ENCODE assay signal across 25 mouse cellular contexts in the genomic region with DNA sequence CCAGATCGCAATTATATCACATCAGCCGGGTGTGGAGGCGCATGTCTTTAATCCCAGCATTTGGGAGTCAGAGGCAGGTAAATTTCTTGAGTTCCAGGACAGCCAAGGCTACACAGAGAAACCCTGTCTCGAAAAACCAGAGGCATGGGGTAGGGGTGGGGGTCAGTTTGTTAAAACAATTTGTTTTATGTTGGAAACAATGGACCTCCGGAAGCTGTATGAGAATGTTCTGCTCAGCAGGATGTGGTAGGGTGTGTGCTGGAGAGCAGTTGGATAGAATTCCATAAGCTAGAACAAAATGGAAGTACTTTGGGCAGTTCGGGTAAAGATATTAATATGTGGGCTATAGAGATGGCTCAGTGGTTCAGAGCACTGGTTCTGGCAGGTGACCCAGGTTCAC. TPM values are rescaled to one million over a fixed set of nuclear protein-coding genes. Genes with fewer than 3 reads are reported as not detected.
DNase-seq lines count a peak whose midpoint lies in the region; ATAC-seq and TF ChIP-seq lines count a peak whose summit lies in the region.
"Had no signal": no experiment of that assay in that cellular context is flagged by ENCODE, and none has a peak within 500 bp of the region (broad histone marks: within the 10 kb centered on the region; RNA-seq: fewer than 3 reads in every experiment).

No protein-coding gene starts in this region.

- peak; percentile 50; the same call in 1 of the 2 replicates for ATAC-seq in heart, postnatal 0 days (ENCODE audit: insufficient read depth, low read depth)
- ATAC-seq in lung, embryonic 15.5 days (ENCODE audit: borderline replicate concordance, extremely low read depth, low FRiP score, low TSS enrichment): no peak
- ATAC-seq in hindbrain, embryonic 14.5 days (ENCODE audit: low FRiP score): no peak
- ATAC-seq: forebrain, embryonic 16.5 days; hindbrain, embryonic 16.5 days; inflammation-experienced regulatory T-cells, adult 6 months had no signal

- WGBS in heart, postnatal 0 days: 87% methylated on average over 6 of the region's 6 CpGs
- WGBS in lung, embryonic 15.5 days: 81% methylated on average over 6 of the region's 6 CpGs
- WGBS in hindbrain, embryonic 14.5 days: 90% methylated on average over 6 of the region's 6 CpGs

- no peak for DNase-seq in heart, postnatal 0 days (ENCODE audit: low spot score)
- DNase-seq in heart, postnatal 4 days: no peak
- no peak for DNase-seq in lung, adult 18-20 months
- peak; percentile 49 for DNase-seq in lung, postnatal 36 days
- DNase-seq in lung, postnatal 14 days: no peak
- peak; percentile 88 for DNase-seq in R1 (ENCODE audit: low read depth, low spot score)
- no peak for DNase-seq in hindbrain, embryonic 14.5 days (ENCODE audit: low spot score)
- DNase-seq: adrenal gland, postnatal 14 days; cerebellum, adult 18-20 months; cerebellum, adult 9-11 months; cerebellum, postnatal 36 days; gastrocnemius, postnatal 25 days; heart, adult 11 months had no signal

- H3K36me3 ChIP-seq in heart, postnatal 0 days (replicated peaks; ENCODE audit: control insufficient read depth, insufficient read depth, low read length): peaks cover 28% of the 10 kb centered on the region
- peaks cover 29% of the 10 kb centered on the region for H3K36me3 ChIP-seq in lung, embryonic 15.5 days
- H3K36me3 ChIP-seq in hindbrain, embryonic 14.5 days (replicated peaks; ENCODE audit: control insufficient read depth, insufficient read depth): peaks cover 60% of the 10 kb centered on the region

- no peak overlapping the region for H3K4me2 ChIP-seq in heart, postnatal 0 days (ENCODE audit: low read depth, low read length)
- no peak overlapping the region for H3K4me2 ChIP-seq in lung, embryonic 15.5 days
- H3K4me2 ChIP-seq in hindbrain, embryonic 14.5 days (replicated peaks): no peak overlapping the region
- H3K4me2 ChIP-seq: embryonic facial prominence, embryonic 13.5 days; forebrain, embryonic 12.5 days; heart, embryonic 11.5 days; heart, embryonic 15.5 days had no signal

- TF ChIP-seq EP300 in heart, postnatal 0 days (IDR thresholded peaks at IDR 0.05; ENCODE audit: low read depth): no peak

- H3K4me1 ChIP-seq in heart, postnatal 0 days (ENCODE audit: control insufficient read depth, insufficient read depth): peaks cover 14% of the 10 kb centered on the region
- H3K4me1 ChIP-seq in lung, embryonic 15.5 days: no peaks in the 10 kb centered on the region
- no peaks in the 10 kb centered on the region for H3K4me1 ChIP-seq in hindbrain, embryonic 14.5 days (replicated peaks; ENCODE audit: control insufficient read depth, insufficient read depth, low read length)
- H3K4me1 ChIP-seq: embryonic facial prominence, embryonic 13.5 days had no signal

- H3K4me3 ChIP-seq in heart, postnatal 0 days (ENCODE audit: low read depth, low read length): no peak overlapping the region
- H3K4me3 ChIP-seq in lung, embryonic 15.5 days: no peak overlapping the region
- H3K4me3 ChIP-seq in hindbrain, embryonic 14.5 days (replicated peaks; ENCODE audit: low read length): no peak overlapping the region
- H3K4me3 ChIP-seq: embryonic facial prominence, embryonic 13.5 days; forebrain, embryonic 12.5 days; heart, embryonic 15.5 days had no signal

- peak overlapping the region; percentile 62 for H3K27ac ChIP-seq in heart, postnatal 0 days (ENCODE audit: low read depth)
- 0 out of 2 replicates have a peak overlapping the region, but pooled peaks have one; percentile 10 for H3K27ac ChIP-seq in lung, embryonic 15.5 days
- H3K27ac ChIP-seq in hindbrain, embryonic 14.5 days: no peak overlapping the region
- H3K27ac ChIP-seq: embryonic facial prominence, embryonic 13.5 days; forebrain, embryonic 12.5 days; heart, embryonic 15.5 days had no signal

- H3K9me3 ChIP-seq in heart, postnatal 0 days (replicated peaks; ENCODE audit: control insufficient read depth, low read length): no peaks in the 10 kb centered on the region
- no peaks in the 10 kb centered on the region for H3K9me3 ChIP-seq in lung, embryonic 15.5 days
- no peaks in the 10 kb centered on the region for H3K9me3 ChIP-seq in hindbrain, embryonic 14.5 days (ENCODE audit: control insufficient read depth, low read length)
- H3K9me3 ChIP-seq: embryonic facial prominence, embryonic 13.5 days; forebrain, embryonic 12.5 days; G1E; heart, embryonic 15.5 days had no signal

- H3K27me3 ChIP-seq in heart, postnatal 0 days (ENCODE audit: control insufficient read depth, insufficient read depth, low read length): no peaks in the 10 kb centered on the region
- H3K27me3 ChIP-seq in lung, embryonic 15.5 days: no peaks in the 10 kb centered on the region
- no peaks in the 10 kb centered on the region for H3K27me3 ChIP-seq in hindbrain, embryonic 14.5 days (ENCODE audit: control insufficient read depth, insufficient read depth, low read length)
- H3K27me3 ChIP-seq: CH12.LX; embryonic facial prominence, embryonic 13.5 days; forebrain, embryonic 12.5 days; heart, embryonic 15.5 days had no signal

- no peak for TF ChIP-seq CTCF in heart, postnatal 0 days (IDR thresholded peaks at IDR 0.05; ENCODE audit: low read depth)

- H3K9ac ChIP-seq in heart, postnatal 0 days (replicated peaks; ENCODE audit: low read depth, low read length): no peak overlapping the region
- H3K9ac ChIP-seq in lung, embryonic 15.5 days: no peak overlapping the region
- no peak overlapping the region for H3K9ac ChIP-seq in hindbrain, embryonic 14.5 days
- H3K9ac ChIP-seq: embryonic facial prominence, embryonic 13.5 days; forebrain, embryonic 12.5 days; heart, embryonic 15.5 days had no signal

RNA-seq across cellular contexts. Expression of a gene that starts 7.5 kb away (rescaled TPM):
- total RNA-seq in heart, postnatal 0 days (2014; rRNA removed; ENCODE audit: low replicate concordance): 26.0 and 41.8 TPM in 2 replicates
- 61.7 and 63.8 TPM in 2 replicates for polyA plus RNA-seq in heart, postnatal 0 days (2015; fragmentation: Nextera tagmentation; extraction: Ambion mirVana)
- total RNA-seq in heart, postnatal 4 days (2021): 10 to 100 TPM; 41.1 to 46.8 TPM
- polyA plus RNA-seq in lung, embryonic 15.5 days (2015; fragmentation: Nextera tagmentation; extraction: Ambion mirVana): 45.2 and 47.3 TPM in 2 replicates
- 43.8 and 47.9 TPM in 2 replicates for polyA plus RNA-seq in hindbrain, embryonic 14.5 days (2014; fragmentation: Nextera tagmentation; extraction: Ambion mirVana)

RNA-seq across cellular contexts. Expression of a gene that starts 34.5 kb away (rescaled TPM):
- total RNA-seq in heart, postnatal 0 days (2014; rRNA removed; ENCODE audit: low replicate concordance): 25.2 and 30.3 TPM in 2 replicates
- 5.6 and 6.5 TPM in 2 replicates for polyA plus RNA-seq in heart, postnatal 0 days (2015; fragmentation: Nextera tagmentation; extraction: Ambion mirVana)
- 10 to 100 TPM; 30.9 to 31.4 TPM for total RNA-seq in heart, postnatal 4 days (2021)
- polyA plus RNA-seq in lung, embryonic 15.5 days (2015; fragmentation: Nextera tagmentation; extraction: Ambion mirVana): 9.5 and 9.9 TPM in 2 replicates
- 45.3 and 46.0 TPM in 2 replicates for polyA plus RNA-seq in hindbrain, embryonic 14.5 days (2014; fragmentation: Nextera tagmentation; extraction: Ambion mirVana)

RNA-seq across cellular contexts. Expression of a gene that starts 47.7 kb away (rescaled TPM):
- 2.2 TPM in 1 of 2 replicates, not detected in the other for total RNA-seq in heart, postnatal 0 days (2014; rRNA removed; ENCODE audit: low replicate concordance)
- 1.4 and 2.0 TPM in 2 replicates for polyA plus RNA-seq in heart, postnatal 0 days (2015; fragmentation: Nextera tagmentation; extraction: Ambion mirVana)
- total RNA-seq in heart, postnatal 4 days (2021): under 1 TPM; 0.50 TPM
- 0.36 and 0.88 TPM in 2 replicates for polyA plus RNA-seq in lung, embryonic 15.5 days (2015; fragmentation: Nextera tagmentation; extraction: Ambion mirVana)
- polyA plus RNA-seq in hindbrain, embryonic 14.5 days (2014; fragmentation: Nextera tagmentation; extraction: Ambion mirVana): 5.5 and 7.6 TPM in 2 replicates
- total RNA-seq: CH12.LX; G1E; gastrocnemius, adult 18-20 months; gastrocnemius, postnatal 25 days; heart, postnatal 25 days had no signal
- polyA plus RNA-seq: G1E; inflammation-experienced regulatory T-cells, adult 6 months had no signal

Comparison
In these comparisons a context has a peak if more than half of its experiments do, and no peak if none do; other contexts are left out.
1. DNase-seq: peak in lung, postnatal 36 days (single experiment) and R1 (single experiment); none in heart, postnatal 0 days (single experiment), heart, postnatal 4 days (single experiment), lung, adult 18-20 months (0 of 2), lung, postnatal 14 days (single experiment) and hindbrain, embryonic 14.5 days (single experiment).